In the genomic region with DNA sequence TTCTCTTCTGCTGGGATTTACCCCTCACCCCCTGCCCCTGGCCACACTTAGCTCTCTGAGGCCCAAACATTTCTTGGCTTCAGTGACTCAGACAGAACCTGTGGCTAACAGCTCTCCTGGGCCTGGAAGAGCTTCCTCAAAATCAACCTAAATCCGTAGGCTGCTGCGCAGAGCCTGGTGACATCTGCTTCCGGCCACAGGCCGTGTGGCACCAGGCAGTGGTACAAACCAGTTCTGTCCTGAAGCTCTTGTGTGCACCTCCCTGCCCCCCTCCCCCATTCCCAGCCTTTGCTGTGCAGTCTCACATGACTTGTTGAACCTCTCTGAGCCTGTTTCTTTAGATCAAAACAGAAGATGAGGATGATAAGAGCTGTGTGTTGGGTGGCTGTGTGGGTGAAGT, we compare ENCODE assay signal across 10 mouse cellular contexts. TPM values are rescaled to one million over a fixed set of nuclear protein-coding genes. Genes with fewer than 3 reads are reported as not detected.
DNase-seq lines count a peak whose midpoint lies in the region; ATAC-seq lines count a peak whose summit lies in the region.
"Had no signal": no experiment of that assay in that cellular context is flagged by ENCODE, and none has a peak within 500 bp of the region (broad histone marks: within the 10 kb centered on the region; RNA-seq: fewer than 3 reads in every experiment).

No protein-coding gene starts in this region.

- H3K9me3 ChIP-seq in limb, embryonic 10.5 days (replicated peaks) = no peaks in the 10 kb centered on the region
- H3K9me3 ChIP-seq in neural tube, embryonic 15.5 days (replicated peaks) = no peaks in the 10 kb centered on the region
- H3K9me3 ChIP-seq: embryonic facial prominence, embryonic 15.5 days had no signal

- no peaks in the 10 kb centered on the region for H3K36me3 ChIP-seq in limb, embryonic 10.5 days
- H3K36me3 ChIP-seq in neural tube, embryonic 15.5 days = no peaks in the 10 kb centered on the region
- H3K36me3 ChIP-seq: embryonic facial prominence, embryonic 15.5 days had no signal

- peaks cover 48% of the 10 kb centered on the region for H3K4me1 ChIP-seq in limb, embryonic 10.5 days
- no peaks in the 10 kb centered on the region for H3K4me1 ChIP-seq in neural tube, embryonic 15.5 days

- H3K4me3 ChIP-seq in limb, embryonic 10.5 days = no peak overlapping the region
- no peak overlapping the region for H3K4me3 ChIP-seq in neural tube, embryonic 15.5 days (replicated peaks)
- H3K4me3 ChIP-seq: embryonic facial prominence, embryonic 15.5 days; myocyte had no signal

- peaks cover 13% of the 10 kb centered on the region; the same call in 1 of the 2 replicates for H3K27me3 ChIP-seq in limb, embryonic 10.5 days (ENCODE audit: low read depth, poor library complexity, severe bottlenecking)
- H3K27me3 ChIP-seq in neural tube, embryonic 15.5 days (replicated peaks) = no peaks in the 10 kb centered on the region
- H3K27me3 ChIP-seq: embryonic facial prominence, embryonic 15.5 days had no signal

- DNase-seq in adrenal gland, adult (ENCODE audit: inconsistent age in 2 of 2, low spot score in 1 of 2) = peak; percentile 24 to 32
- no peak for DNase-seq in adrenal gland, postnatal 10 days
- DNase-seq in CD8-positive naive resting alpha-beta T cell, adult 2 months (ENCODE audit: low read depth in 2 of 2, low spot score in 2 of 2) = peak; percentile 66 to 68
- DNase-seq in limb, embryonic 10.5 days (ENCODE audit: low spot score) = no peak
- peak; percentile 52 for DNase-seq in skeletal muscle tissue, adult 2 months (ENCODE audit: low read depth, low spot score)
- DNase-seq in urinary bladder, adult 18-20 months (ENCODE audit: low spot score in 2 of 2) = no peak
- DNase-seq in cerebellum, postnatal 25 days = no peak

- WGBS in limb, embryonic 10.5 days = 97% methylated on average over 4 of the region's 4 CpGs
- WGBS in neural tube, embryonic 15.5 days = 78% methylated on average over 4 of the region's 4 CpGs

- no peak for ATAC-seq in neural tube, embryonic 15.5 days (ENCODE audit: low FRiP score)

- no peak overlapping the region for H3K4me2 ChIP-seq in neural tube, embryonic 15.5 days
- H3K4me2 ChIP-seq: embryonic facial prominence, embryonic 15.5 days had no signal

- no peak overlapping the region for H3K9ac ChIP-seq in neural tube, embryonic 15.5 days (replicated peaks)
- H3K9ac ChIP-seq: embryonic facial prominence, embryonic 15.5 days had no signal

- peak overlapping the region; percentile 61 for H3K27ac ChIP-seq in limb, embryonic 10.5 days
- H3K27ac ChIP-seq in neural tube, embryonic 15.5 days (replicated peaks) = no peak overlapping the region
- H3K27ac ChIP-seq: embryonic facial prominence, embryonic 15.5 days had no signal

RNA-seq across cellular contexts. Expression of a gene that starts 1.1 kb away (rescaled TPM):
- total RNA-seq in adrenal gland, postnatal 10 days (2021) = 10 to 100 TPM; 24.6 to 30.4 TPM
- polyA plus RNA-seq in limb, embryonic 10.5 days (2016; fragmentation: Nextera tagmentation; extraction: Ambion mirVana) = 10.5 and 15.4 TPM in 2 replicates
- 29.8 and 64.3 TPM in 2 replicates for polyA plus RNA-seq in neural tube, embryonic 15.5 days (2015; fragmentation: Nextera tagmentation; extraction: Ambion mirVana)

RNA-seq across cellular contexts. Expression of a gene that starts 30.2 kb away (rescaled TPM):
- not detected for total RNA-seq in adrenal gland, postnatal 10 days (2021)
- polyA plus RNA-seq in limb, embryonic 10.5 days (2016; fragmentation: Nextera tagmentation; extraction: Ambion mirVana) = 0.23 TPM in 1 of 2 replicates, not detected in the other
- polyA plus RNA-seq in neural tube, embryonic 15.5 days (2015; fragmentation: Nextera tagmentation; extraction: Ambion mirVana) = 3.0 and 10.8 TPM in 2 replicates
- polyA plus RNA-seq: myocyte had no signal

Comparison
In these comparisons a context has a peak if more than half of its experiments do, and no peak if none do; other contexts are left out.
1. DNase-seq: peak in adrenal gland, adult (2 of 2), CD8-positive naive resting alpha-beta T cell, adult 2 months (2 of 2) and skeletal muscle tissue, adult 2 months (single experiment); none in adrenal gland, postnatal 10 days (single experiment), limb, embryonic 10.5 days (single experiment), urinary bladder, adult 18-20 months (0 of 2) and cerebellum, postnatal 25 days (0 of 2).